Mouse (Mus musculus) heart, embryonic 11.5 days (tissue): ENCODE results near the gene Ptger1. TPM values are rescaled to one million over a fixed set of nuclear protein-coding genes. Genes with fewer than 3 reads are reported as not detected.
A peak's percentile ranks its signal among the peaks of the same experiment; 100 is the strongest.

Source experiments
- ATAC-seq: fragments of 200-750 bp; cut with Nextera tagmentation; replicated peaks from 2 replicates; pipeline ENCODE4 v1.8.0; 2017; ENCODE audit warnings: moderate library complexity; ENCODE audit not compliant: insufficient number of reproducible peaks, low FRiP score, low TSS enrichment
- H3K27ac ChIP-seq: fragments of 300-500 bp; sonication (generic); 2 replicates; pipeline ENCODE4 v1.5.1; 2014; ENCODE audit warnings: mild to moderate bottlenecking, low read depth, low read length
- H3K27me3 ChIP-seq: fragments of 300-500 bp; sonication (generic); 2 replicates; pipeline ENCODE4 v1.6.1; 2014; ENCODE audit warnings: mild to moderate bottlenecking, low read length, mixed read lengths; ENCODE audit not compliant: control insufficient read depth, insufficient read depth
- H3K36me3 ChIP-seq: fragments of 300-500 bp; sonication (generic); 2 replicates; pipeline ENCODE4 v1.6.1; 2014; ENCODE audit warnings: mild to moderate bottlenecking, low read length, moderate library complexity, mixed read lengths; ENCODE audit not compliant: control insufficient read depth, insufficient read depth
- H3K4me1 ChIP-seq: fragments of 300-500 bp; sonication (generic); 2 replicates; pipeline ENCODE4 v1.6.1; 2014; ENCODE audit warnings: low read length; ENCODE audit not compliant: control insufficient read depth, insufficient read depth
- H3K4me2 ChIP-seq: fragments of 300-500 bp; sonication (generic); 2 replicates; pipeline ENCODE4 v1.6.1; 2014; ENCODE audit warnings: mild to moderate bottlenecking, moderate library complexity
- H3K4me3 ChIP-seq: fragments of 300-500 bp; sonication (generic); 2 replicates; pipeline ENCODE4 v1.5.1; 2014; ENCODE audit warnings: low read depth, low read length
- H3K9ac ChIP-seq: fragments of 300-500 bp; sonication (generic); 2 replicates; pipeline ENCODE4 v1.6.1; 2014; ENCODE audit warnings: mild to moderate bottlenecking, low read depth, low read length, moderate library complexity
- H3K9me3 ChIP-seq: fragments of 300-500 bp; sonication (generic); replicated peaks from 2 replicates; pipeline ENCODE4 v1.6.1; 2016; ENCODE audit warnings: low read length; ENCODE audit not compliant: control insufficient read depth
- WGBS: fragments of 180-500 bp; shearing (Covaris S2); extraction: QIAGEN DNeasy Blood & Tissue Kit; methylation state at CpG from one replicate; pipeline ENCODE4 v1.1.7; 2014; ENCODE audit not compliant: insufficient replicate concordance; 5-methylcytosine and 5-hydroxymethylcytosine counted together
- polyA plus RNA-seq: library from polyadenylated mRNA; unstranded; fragments of >200 nt; fragmentation: Nextera tagmentation; extraction: Ambion mirVana; gene quantifications from 2 replicates; pipeline ENCODE4 v1.2.1, GENCODE M21; 2014

Ptger1 gene
- polyA plus RNA-seq, 1 experiment from 2014 or later, result 0.13 TPM

- Histone ChIP-seq H3K27ac (peak overlapping the region; percentile 68), H3K9me3 (0 out of 2 replicates have a peak, but pooled peaks cover 4% of the 10 kb centered on the region), H3K4me2 (peak overlapping the region; percentile 99), H3K4me1 (peaks cover 30% of the 10 kb centered on the region), H3K4me3 (peak overlapping the region; percentile 80), H3K27me3 (no peaks in the 10 kb centered on the region), H3K36me3 (peaks cover 2% of the 10 kb centered on the region; the same call in 1 of the 2 replicates), H3K9ac (peak overlapping the region; percentile 95)
- no peak for ATAC-seq
- 49% methylated on average over 19 of the region's 19 CpGs for WGBS
Measured at GRCm38 (mm10) chr8:83697374-83698220, 31.1 kb downstream of the Ptger1 start.

GRCm38 (mm10) chr8:83698291-83698660, 31.8 kb downstream of the Ptger1 start:
- peak overlapping the region; percentile 99 for H3K4me2 ChIP-seq
- WGBS, result 6% methylated on average over 15 of the region's 15 CpGs
- H3K27ac ChIP-seq, result peak overlapping the region; percentile 76; the same call in 1 of the 2 replicates
- H3K9me3 ChIP-seq, result 0 out of 2 replicates have a peak, but pooled peaks cover 4% of the 10 kb centered on the region
- peak overlapping the region; percentile 80 for H3K4me3 ChIP-seq
- no peak for ATAC-seq
- H3K4me1 ChIP-seq, result peaks cover 30% of the 10 kb centered on the region
- H3K36me3 ChIP-seq, result no peaks in the 10 kb centered on the region
- H3K9ac ChIP-seq, result peak overlapping the region; percentile 95
- H3K27me3 ChIP-seq, result no peaks in the 10 kb centered on the region

- peaks cover 29% of the 10 kb centered on the region for H3K4me1 ChIP-seq
- H3K4me3 ChIP-seq, result peak within 1 kb of the TSS; percentile 80
- WGBS, result under 1% methylated on average over 64 of the region's 85 CpGs
Measured at GRCm38 (mm10) chr8:83698661-83699453, 32.4 kb downstream of the Ptger1 start, which contains the start of gene Pkn1. Gene Pkn1 (minus strand): TSS chr8:83699179.

GRCm38 (mm10) chr8:83699566-83699965, 33.1 kb downstream of the Ptger1 start:
- H3K4me2 ChIP-seq, result peak overlapping the region; percentile 99
- H3K36me3 ChIP-seq, result no peaks in the 10 kb centered on the region
- H3K4me3 ChIP-seq, result peak overlapping the region; percentile 80
- 0 out of 2 replicates have a peak, but pooled peaks cover 4% of the 10 kb centered on the region for H3K9me3 ChIP-seq
- H3K9ac ChIP-seq, result peak overlapping the region; percentile 95
- 40% methylated on average over 9 of the region's 9 CpGs for WGBS
- peaks cover 23% of the 10 kb centered on the region for H3K4me1 ChIP-seq
- no peak for ATAC-seq
- peak overlapping the region; percentile 76 for H3K27ac ChIP-seq
- H3K27me3 ChIP-seq, result no peaks in the 10 kb centered on the region

More at GRCm38 (mm10) chr8:83698661-83699453, 32.4 kb downstream of the Ptger1 start, which contains the start of gene Pkn1:
- Histone ChIP-seq H3K9ac (peak within 1 kb of the TSS; percentile 95), H3K36me3 (no peaks in the 10 kb centered on the region), H3K27ac (peak within 1 kb of the TSS; percentile 76), H3K9me3 (0 out of 2 replicates have a peak, but pooled peaks cover 4% of the 10 kb centered on the region), H3K27me3 (no peaks in the 10 kb centered on the region), H3K4me2 (peak within 1 kb of the TSS; percentile 99)
- ATAC-seq, result peak; percentile 91

- Histone ChIP-seq H3K36me3 (no peaks in the 10 kb centered on the region), H3K27me3 (no peaks in the 10 kb centered on the region), H3K4me2 (no peak overlapping the region), H3K27ac (0 out of 2 replicates have a peak overlapping the region, but pooled peaks have one; percentile 60), H3K4me3 (no peak overlapping the region), H3K4me1 (peaks cover 23% of the 10 kb centered on the region), H3K9me3 (0 out of 2 replicates have a peak, but pooled peaks cover 4% of the 10 kb centered on the region), H3K9ac (no peak overlapping the region)
- 65% methylated on average over 9 of the region's 9 CpGs for WGBS
- ATAC-seq, result no peak
Measured at GRCm38 (mm10) chr8:83700423-83701085, 34.1 kb downstream of the Ptger1 start.

- Histone ChIP-seq H3K4me2 (no peak overlapping the region), H3K27me3 (no peaks in the 10 kb centered on the region), H3K36me3 (no peaks in the 10 kb centered on the region), H3K27ac (no peak overlapping the region), H3K4me1 (peaks cover 9% of the 10 kb centered on the region; the same call in 1 of the 2 replicates), H3K4me3 (no peak overlapping the region), H3K9me3 (0 out of 2 replicates have a peak, but pooled peaks cover 4% of the 10 kb centered on the region), H3K9ac (no peak overlapping the region)
- WGBS, result 71% methylated on average over 4 of the region's 4 CpGs
- no peak for ATAC-seq
Measured at GRCm38 (mm10) chr8:83703426-83703825, 36.9 kb downstream of the Ptger1 start.

- H3K27ac ChIP-seq, result no peak overlapping the region
- no peaks in the 10 kb centered on the region for H3K36me3 ChIP-seq
- H3K4me1 ChIP-seq, result no peaks in the 10 kb centered on the region
- H3K9me3 ChIP-seq, result 0 out of 2 replicates have a peak, but pooled peaks cover 2% of the 10 kb centered on the region
- H3K4me2 ChIP-seq, result no peak overlapping the region
- H3K27me3 ChIP-seq, result no peaks in the 10 kb centered on the region
- H3K4me3 ChIP-seq, result no peak overlapping the region
- WGBS, result 69% methylated on average over 5 of the region's 5 CpGs
- H3K9ac ChIP-seq, result no peak overlapping the region
- no peak for ATAC-seq
Measured at GRCm38 (mm10) chr8:83706411-83706810, 39.9 kb downstream of the Ptger1 start.

- no peak for ATAC-seq
- no peaks in the 10 kb centered on the region for H3K27me3 ChIP-seq
- no peaks in the 10 kb centered on the region for H3K9me3 ChIP-seq
- H3K4me1 ChIP-seq, result no peaks in the 10 kb centered on the region
- H3K4me3 ChIP-seq, result no peak overlapping the region
- no peaks in the 10 kb centered on the region for H3K36me3 ChIP-seq
- no peak overlapping the region for H3K27ac ChIP-seq
- WGBS, result 67% methylated on average over 8 of the region's 8 CpGs
- no peak overlapping the region for H3K9ac ChIP-seq
- H3K4me2 ChIP-seq, result no peak overlapping the region
Measured at GRCm38 (mm10) chr8:83707554-83707953, 41.1 kb downstream of the Ptger1 start.
